Mouse (Mus musculus) bone marrow, adult 2 months (tissue): ENCODE data around the gene Actb. TPM values are rescaled to one million over a fixed set of nuclear protein-coding genes. Genes with fewer than 3 reads are reported as not detected.

Experiments
- H3K27ac ChIP-seq: fragments of 200-500 bp; 2 replicates; pipeline ENCODE4 v1.5.1; 2012; ENCODE audit warnings: low read depth, mild to moderate bottlenecking, control low read depth, inconsistent platforms, low read length; ENCODE audit not compliant: control insufficient read depth, poor library complexity, insufficient read depth
- H3K4me1 ChIP-seq: fragments of 200-500 bp; 2 replicates; pipeline ENCODE4 v1.6.1; 2011; ENCODE audit warnings: low read length; ENCODE audit not compliant: control insufficient read depth, insufficient read depth
- H3K4me3 ChIP-seq: fragments of 200-500 bp; replicated peaks from 2 replicates; pipeline ENCODE3; 2011; ENCODE audit warnings: mild to moderate bottlenecking, low read depth, low read length, control low read depth; ENCODE audit not compliant: control insufficient read depth
- CTCF ChIP-seq: fragments of 200-500 bp; IDR thresholded peaks from 2 replicates; pipeline ENCODE4 v1.5.1; 2011; ENCODE audit warnings: low read length, control low read depth; ENCODE audit not compliant: control insufficient read depth, insufficient read depth
- POLR2A ChIP-seq: fragments of 200-500 bp; IDR thresholded peaks from 2 replicates; pipeline ENCODE4 v1.6.1; 2011; ENCODE audit warnings: low read depth, mild to moderate bottlenecking, control low read depth, low read length, borderline replicate concordance; ENCODE audit not compliant: control insufficient read depth
- WGBS: fragments of 180-500 bp; shearing (Covaris S2); methylation state at CpG from one replicate; pipeline ENCODE4 v1.1.7; 2018; 5-methylcytosine and 5-hydroxymethylcytosine counted together
- polyA plus RNA-seq: library from polyadenylated mRNA; stranded (reverse); fragments of >200 nt; gene quantifications from 2 replicates; pipeline ENCODE4 v1.2.4, GENCODE M21; 2011; ENCODE audit warnings: low replicate concordance; ENCODE audit not compliant: missing spikeins, insufficient read depth, insufficient read length

Actb gene
- polyA plus RNA-seq, 1 experiment, result 7,097 TPM

GRCm38 (mm10) chr5:142916593-142916992, 10.0 kb upstream of the Actb start:
- H3K27ac ChIP-seq, result no peak overlapping the region

GRCm38 (mm10) chr5:142915231-142915630, 8.7 kb upstream of the Actb start:
- no peak for TF ChIP-seq CTCF
- TF ChIP-seq POLR2A, result no peak
- Histone ChIP-seq H3K27ac (no peak overlapping the region), H3K4me3 (no peak overlapping the region), H3K4me1 (peaks cover 4% of the 10 kb centered on the region; the same call in 1 of the 2 replicates)
- WGBS, result 88% methylated on average over 11 of the region's 11 CpGs

More at GRCm38 (mm10) chr5:142916593-142916992, 10.0 kb upstream of the Actb start:
- TF ChIP-seq POLR2A (no peak), CTCF (no peak)
- WGBS, result 67% methylated on average over 7 of the region's 7 CpGs
- Histone ChIP-seq H3K4me3 (no peak overlapping the region), H3K4me1 (peaks cover 7% of the 10 kb centered on the region; the same call in 1 of the 2 replicates)

- TF ChIP-seq POLR2A (no peak), CTCF (no peak)
- H3K4me1 ChIP-seq, result peaks cover 5% of the 10 kb centered on the region; the same call in 1 of the 2 replicates
- WGBS, result 43% methylated on average over 4 of the region's 4 CpGs
- H3K27ac ChIP-seq, result no peak overlapping the region
- no peak overlapping the region for H3K4me3 ChIP-seq
Observed at GRCm38 (mm10) chr5:142912739-142913138, 6.2 kb upstream of the Actb start.

- H3K4me1 ChIP-seq, result peaks cover 6% of the 10 kb centered on the region; the same call in 1 of the 2 replicates
- H3K4me3 ChIP-seq, result no peak overlapping the region
- no peak overlapping the region; the same call in 1 of the 2 replicates for H3K27ac ChIP-seq
- WGBS, result 88% methylated on average over 3 of the region's 3 CpGs
- no peak for TF ChIP-seq CTCF
- no peak for TF ChIP-seq POLR2A
Observed at GRCm38 (mm10) chr5:142912320-142912719, 5.8 kb upstream of the Actb start.

GRCm38 (mm10) chr5:142911629-142912028, 5.1 kb upstream of the Actb start:
- 84% methylated on average over 2 of the region's 2 CpGs for WGBS
- TF ChIP-seq POLR2A, result no peak
- no peak for TF ChIP-seq CTCF
- peaks cover 6% of the 10 kb centered on the region; the same call in 1 of the 2 replicates for H3K4me1 ChIP-seq
- H3K4me3 ChIP-seq, result no peak overlapping the region
- H3K27ac ChIP-seq, result peak overlapping the region; percentile 46; the same call in 1 of the 2 replicates

- 40% methylated on average over 8 of the region's 8 CpGs for WGBS
- TF ChIP-seq CTCF, result no peak
- no peak for TF ChIP-seq POLR2A
- Histone ChIP-seq H3K4me3 (peak overlapping the region; percentile 3), H3K27ac (peak overlapping the region; percentile 98), H3K4me1 (peaks cover 6% of the 10 kb centered on the region; the same call in 1 of the 2 replicates)
Observed at GRCm38 (mm10) chr5:142909576-142910278, 3.2 kb upstream of the Actb start.

GRCm38 (mm10) chr5:142908941-142909575, 2.5 kb upstream of the Actb start:
- Histone ChIP-seq H3K4me1 (peaks cover 6% of the 10 kb centered on the region; the same call in 1 of the 2 replicates), H3K27ac (peak overlapping the region; percentile 98), H3K4me3 (peak overlapping the region; percentile 40)
- TF ChIP-seq CTCF, result no peak
- peak; percentile 55; the same call in 1 of the 2 replicates for TF ChIP-seq POLR2A
- WGBS, result 5% methylated on average over 5 of the region's 5 CpGs

- peaks cover 6% of the 10 kb centered on the region; the same call in 1 of the 2 replicates for H3K4me1 ChIP-seq
- H3K27ac ChIP-seq, result peak overlapping the region; percentile 98
- H3K4me3 ChIP-seq, result peak overlapping the region; percentile 81
- TF ChIP-seq POLR2A (peak; percentile 21; the same call in 1 of the 2 replicates), CTCF (no peak)
- 36% methylated on average over 5 of the region's 5 CpGs for WGBS
Observed at GRCm38 (mm10) chr5:142907803-142908559, 1.4 kb upstream of the Actb start.
